Mouse (Mus musculus) monocyte, adult 5-6 weeks (primary cell): ENCODE data around the gene Apool. TPM values are rescaled to one million over a fixed set of nuclear protein-coding genes. Genes with fewer than 3 reads are reported as not detected.
A peak's percentile ranks its signal among the peaks of the same experiment; 100 is the strongest.

ENCODE experiments used
- ATAC-seq: fragments of 153-309, 156-312 bp; replicated peaks from 2 replicates; pipeline ENCODE4 v1.8.0; 2017; ENCODE audit warnings: mild to moderate bottlenecking; ENCODE audit not compliant: low TSS enrichment, insufficient number of reproducible peaks, severe bottlenecking, poor library complexity, low FRiP score
- total RNA-seq: library from RNA; stranded (forward); fragments of 200-1000, 200-491, 200-594 nt; gene quantifications from 3 replicates; pipeline ENCODE4 v1.2.3, GENCODE M21; 2017

Gene Apool
- 14.8 to 29.4 TPM (median 22.9 TPM) in 3 replicates for total RNA-seq

DNA sequence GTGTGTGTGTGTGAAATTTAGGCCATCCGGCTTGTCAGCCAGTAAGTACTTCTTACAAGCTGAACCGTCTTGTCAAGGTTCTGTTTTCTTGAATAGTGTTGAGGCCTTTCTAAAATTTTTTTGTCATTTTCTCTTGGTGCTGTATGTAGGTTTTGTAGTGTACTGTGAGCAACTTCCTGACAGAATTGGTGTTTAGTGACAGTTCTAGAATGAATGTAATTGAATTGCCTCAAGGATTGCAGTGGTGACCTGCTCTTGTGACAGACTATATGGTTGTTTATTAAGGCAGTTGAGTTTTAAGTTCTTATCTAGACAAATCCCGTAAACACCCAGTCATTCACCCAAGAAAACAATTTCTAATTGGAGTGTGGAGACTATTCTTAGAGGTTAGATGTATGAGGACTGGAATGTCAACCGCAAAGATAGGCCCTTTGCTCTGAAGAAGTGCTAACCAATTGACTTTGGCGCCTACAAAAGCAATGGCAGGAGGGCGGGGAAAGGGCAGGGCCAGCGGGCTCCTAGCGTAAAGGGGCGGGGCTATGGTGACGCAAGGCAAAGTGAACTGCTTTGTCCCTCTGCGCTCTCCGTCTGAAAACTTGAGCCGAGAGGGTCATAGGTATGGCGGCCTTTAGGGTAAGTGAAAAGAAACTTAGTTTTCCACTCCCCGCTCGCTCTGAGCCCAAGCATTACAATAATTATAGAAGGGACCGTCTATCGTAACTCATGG, at the start of gene Apool:
Gene Apool, plus strand, starts transcription at position 531 of the 727 bp plus-strand sequence.
- peak; percentile 96 for ATAC-seq

DNA sequence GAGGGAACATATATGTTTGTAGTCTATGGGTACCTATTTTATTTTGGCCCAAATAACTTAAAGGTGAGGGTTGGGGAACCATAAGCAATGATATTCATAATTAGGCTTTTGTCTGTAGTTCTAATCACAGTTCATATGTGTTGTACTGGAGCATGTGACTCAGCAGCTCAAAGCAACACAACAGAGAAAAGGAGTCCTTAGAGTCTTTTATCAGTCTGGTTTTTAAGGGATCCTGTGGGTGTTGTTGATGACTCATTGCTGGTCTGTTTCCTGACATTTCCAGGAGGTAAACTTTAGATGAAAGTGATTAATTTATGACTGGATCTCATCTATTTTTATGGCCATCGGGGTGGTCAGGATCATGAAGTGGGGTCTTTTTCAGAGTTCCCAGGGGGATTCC, 37.6 kb upstream of the Apool start:
- no peak for ATAC-seq

GRCm38 (mm10) chrX:112311531-112311887, 375 bp downstream of the Apool start:
- ATAC-seq: no peak

- ATAC-seq: no peak
Measured at GRCm38 (mm10) chrX:112312094-112312493, 960 bp downstream of the Apool start.

DNA sequence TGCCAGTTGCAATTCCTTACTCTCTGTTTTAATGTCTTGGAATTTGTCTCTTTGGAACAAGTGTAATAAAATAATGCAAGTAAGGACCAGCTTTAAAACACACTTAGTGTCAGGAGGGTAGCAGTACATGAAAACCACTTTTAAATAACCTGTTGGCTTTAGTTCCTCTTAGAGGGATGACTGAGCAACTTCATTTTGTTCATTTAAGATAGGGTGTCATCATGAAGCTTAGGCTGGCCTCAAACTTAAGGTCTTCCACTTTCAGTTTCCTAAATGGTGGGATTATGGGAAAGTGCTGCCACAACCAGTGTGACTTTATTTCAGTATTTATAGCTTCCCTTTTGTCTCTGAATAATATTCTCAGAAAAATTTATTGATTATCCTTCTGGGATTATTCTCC, 9.1 kb downstream of the Apool start:
- no peak for ATAC-seq

GRCm38 (mm10) chrX:112339486-112339885, 28.4 kb downstream of the Apool start:
- no peak for ATAC-seq

- no peak for ATAC-seq
Measured at GRCm38 (mm10) chrX:112347467-112348394, 36.6 kb downstream of the Apool start.

- no peak for ATAC-seq
Measured at GRCm38 (mm10) chrX:112348395-112348791, 37.3 kb downstream of the Apool start.

DNA sequence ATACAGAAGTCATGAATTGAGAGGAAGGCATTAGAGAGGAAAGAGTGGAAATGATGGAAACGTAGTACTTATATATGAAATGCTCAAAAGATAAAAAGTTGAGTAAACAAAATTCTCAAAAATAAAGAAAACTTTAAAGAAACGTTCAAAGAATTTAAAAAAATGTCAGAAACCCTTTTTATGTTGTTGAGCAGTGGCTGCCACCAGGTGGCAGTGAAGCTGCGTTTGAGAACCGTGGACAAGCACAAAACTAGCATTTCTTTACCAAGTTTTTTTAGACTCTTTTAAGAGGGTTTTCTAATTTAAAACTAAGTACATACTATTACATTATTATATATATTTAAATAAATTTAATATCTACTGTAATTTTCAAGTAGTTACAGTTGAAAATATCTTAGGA, 57.3 kb downstream of the Apool start:
- no peak for ATAC-seq

GRCm38 (mm10) chrX:112370577-112371410, 59.7 kb downstream of the Apool start:
- ATAC-seq: peak; percentile 100

DNA sequence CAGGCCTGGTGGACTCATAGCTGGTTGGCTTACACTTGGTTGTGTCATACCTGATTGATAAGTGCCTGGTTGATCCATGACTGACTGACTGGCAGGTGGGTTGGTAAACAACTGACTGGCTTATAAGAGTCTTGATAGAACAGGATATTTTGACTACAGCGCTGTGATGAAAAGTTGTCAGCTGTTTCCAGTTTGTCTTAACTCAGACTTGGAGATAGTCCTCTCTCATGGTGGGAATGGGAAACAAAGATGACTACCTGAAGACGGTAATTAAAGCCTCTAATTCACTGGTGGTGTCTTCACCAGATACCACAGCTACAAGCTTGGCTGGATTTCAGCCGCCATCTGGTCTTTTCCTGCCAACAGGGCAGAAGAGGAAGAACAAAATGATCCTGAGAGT, 95.5 kb downstream of the Apool start, which contains the start of gene Satl1:
Gene Satl1, minus strand, starts transcription at position 101 of the 400 bp plus-strand sequence.
- ATAC-seq: no peak

DNA sequence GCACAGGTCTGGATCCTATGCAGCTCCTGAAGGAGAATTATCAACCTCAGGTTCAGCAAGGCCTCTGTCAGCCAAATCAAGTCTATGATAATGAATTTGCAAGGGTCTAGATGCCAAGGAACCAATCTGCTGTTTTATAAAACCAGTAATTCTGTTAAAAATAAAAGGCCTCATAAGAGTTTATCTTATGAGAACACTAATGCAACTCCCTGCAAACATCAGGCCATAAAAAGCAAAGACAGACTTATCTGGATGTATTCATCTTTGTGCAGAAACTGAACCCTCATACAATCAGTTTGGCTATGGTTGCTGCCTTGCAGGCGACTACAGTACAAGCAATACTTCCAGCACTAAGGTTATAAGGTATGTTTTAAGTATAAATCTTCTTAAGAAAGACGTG, 101.2 kb downstream of the Apool start:
- ATAC-seq: no peak

Other genes with a start within 250 kb of the Apool start
- not detected in 3 replicates for gene 4933403O08Rik, start 72.3 kb upstream of the Apool start, total RNA-seq
- gene Satl1, start 95.4 kb downstream of the Apool start, total RNA-seq: 0.64 TPM in 1 of 3 replicates, not detected in the others
- gene 2010106E10Rik, start 183.9 kb downstream of the Apool start, total RNA-seq: not detected in 3 replicates